Mouse (Mus musculus) brain, embryonic 14.5 days (tissue): ENCODE data around the gene Spin2e.
"Not testable (repeated sequence)": the region's sequence is repeated elsewhere in the genome, so short reads cannot be mapped to it uniquely, and the experiment has no call there.

Experiments used
- CTCF ChIP-seq: fragments of 200-500 bp; IDR thresholded peaks from 2 replicates; pipeline ENCODE4 v1.5.1; 2012; ENCODE audit warnings: inconsistent platforms, mild to moderate bottlenecking, moderate library complexity, borderline replicate concordance; ENCODE audit not compliant: insufficient read depth, insufficient read length; ENCODE audit errors: extremely low read depth
- POLR2A ChIP-seq: fragments of 200-500 bp; IDR thresholded peaks from 2 replicates; pipeline ENCODE4 v1.6.1; 2012; ENCODE audit warnings: mild to moderate bottlenecking, inconsistent platforms, borderline replicate concordance; ENCODE audit not compliant: poor library complexity, insufficient read depth, insufficient read length, severe bottlenecking; ENCODE audit errors: extremely low read depth

GRCm38 (mm10) chrX:31618820-31619219 lies at the start of gene Spin2e:
- not testable (repeated sequence) for TF ChIP-seq CTCF, POLR2A
